Mouse (Mus musculus): Measurements from ENCODE around the gene Nipbl. TPM values are rescaled to one million over a fixed set of nuclear protein-coding genes. Genes with fewer than 3 reads are reported as not detected.
"Not testable (repeated sequence)": the region's sequence is repeated elsewhere in the genome, so short reads cannot be mapped to it uniquely, and the experiment has no call there.

Gene Nipbl
- polyA plus RNA-seq, 1 experiment = 15.4 TPM

GRCm38 (mm10) chr15:8291251-8291650 is 153.0 kb downstream of the Nipbl start:
- Histone ChIP-seq H3K4me3 (ENCODE audit: insufficient read depth, low read depth, low read length) (no peak overlapping the region), H3K4me1 (ENCODE audit: control insufficient read depth, insufficient read depth, insufficient read length, low read length) (no peaks in the 10 kb centered on the region)

GRCm38 (mm10) chr15:8282155-8282554 is 162.1 kb downstream of the Nipbl start:
- H3K4me3 ChIP-seq (ENCODE audit: insufficient read depth, low read depth, low read length) = no peak overlapping the region
- H3K27ac ChIP-seq (replicated peaks; ENCODE audit: low read depth, low read length) = no peak overlapping the region
- H3K4me1 ChIP-seq (ENCODE audit: control insufficient read depth, insufficient read depth, insufficient read length, low read length) = no peaks in the 10 kb centered on the region; the same call in 1 of the 2 replicates

More at GRCm38 (mm10) chr15:8291251-8291650, 153.0 kb downstream of the Nipbl start:
- no peak overlapping the region for H3K27ac ChIP-seq (replicated peaks; ENCODE audit: low read depth, low read length)

- H3K4me1 ChIP-seq (ENCODE audit: control insufficient read depth, insufficient read depth, insufficient read length, low read length) = no peaks in the 10 kb centered on the region; the same call in 1 of the 2 replicates
- H3K4me3 ChIP-seq (ENCODE audit: insufficient read depth, low read depth, low read length) = no peak overlapping the region
- no peak overlapping the region for H3K27ac ChIP-seq (replicated peaks; ENCODE audit: low read depth, low read length)
These were observed 162.6 kb downstream of the Nipbl start for GRCm38 (mm10) chr15:8281701-8282100.

- no peaks in the 10 kb centered on the region; the same call in 1 of the 2 replicates for H3K4me1 ChIP-seq (ENCODE audit: control insufficient read depth, insufficient read depth, insufficient read length, low read length)
- H3K4me3 ChIP-seq (ENCODE audit: insufficient read depth, low read depth, low read length) = peak overlapping the region; percentile 55; the same call in 1 of the 2 replicates
- no peak overlapping the region for H3K27ac ChIP-seq (replicated peaks; ENCODE audit: low read depth, low read length)
These were observed 164.2 kb downstream of the Nipbl start for GRCm38 (mm10) chr15:8279929-8280610.

- Histone ChIP-seq H3K4me1 (ENCODE audit: control insufficient read depth, insufficient read depth, insufficient read length, low read length) (no peaks in the 10 kb centered on the region; the same call in 1 of the 2 replicates), H3K4me3 (ENCODE audit: insufficient read depth, low read depth, low read length) (peak overlapping the region; percentile 55), H3K27ac (replicated peaks; ENCODE audit: low read depth, low read length) (no peak overlapping the region)
These were observed 164.9 kb downstream of the Nipbl start for GRCm38 (mm10) chr15:8279320-8279779.

- not testable (repeated sequence) for H3K27ac ChIP-seq (replicated peaks; ENCODE audit: low read depth, low read length); H3K4me3 ChIP-seq (ENCODE audit: insufficient read depth, low read depth, low read length); H3K4me1 ChIP-seq (ENCODE audit: control insufficient read depth, insufficient read depth, insufficient read length, low read length)
These were observed 166.3 kb downstream of the Nipbl start for GRCm38 (mm10) chr15:8277916-8278315.

- Histone ChIP-seq H3K4me1 (ENCODE audit: control insufficient read depth, insufficient read depth, insufficient read length, low read length) (no peaks in the 10 kb centered on the region), H3K4me3 (ENCODE audit: insufficient read depth, low read depth, low read length) (no peak overlapping the region), H3K27ac (replicated peaks; ENCODE audit: low read depth, low read length) (no peak overlapping the region)
These were observed 172.3 kb downstream of the Nipbl start for GRCm38 (mm10) chr15:8271952-8272351.

GRCm38 (mm10) chr15:8268231-8268630 is 176.0 kb downstream of the Nipbl start:
- Histone ChIP-seq H3K27ac (replicated peaks; ENCODE audit: low read depth, low read length) (no peak overlapping the region), H3K4me1 (ENCODE audit: control insufficient read depth, insufficient read depth, insufficient read length, low read length) (no peaks in the 10 kb centered on the region), H3K4me3 (ENCODE audit: insufficient read depth, low read depth, low read length) (no peak overlapping the region)

- Histone ChIP-seq H3K27ac (replicated peaks; ENCODE audit: low read depth, low read length) (no peak overlapping the region), H3K4me1 (ENCODE audit: control insufficient read depth, insufficient read depth, insufficient read length, low read length) (no peaks in the 10 kb centered on the region), H3K4me3 (ENCODE audit: insufficient read depth, low read depth, low read length) (no peak overlapping the region)
These were observed 177.1 kb downstream of the Nipbl start for GRCm38 (mm10) chr15:8267211-8267610.

- H3K4me1 ChIP-seq (ENCODE audit: control insufficient read depth, insufficient read depth, insufficient read length, low read length) = no peaks in the 10 kb centered on the region
- no peak overlapping the region for H3K4me3 ChIP-seq (ENCODE audit: insufficient read depth, low read depth, low read length)
- no peak overlapping the region for H3K27ac ChIP-seq (replicated peaks; ENCODE audit: low read depth, low read length)
These were observed 178.3 kb downstream of the Nipbl start for GRCm38 (mm10) chr15:8265946-8266345.

Other genes starting within 250 kb of the Nipbl start
- gene Gm2310, start 75.5 kb upstream of the Nipbl start, polyA plus RNA-seq (2012; ENCODE audit: insufficient read depth, insufficient read length, missing spikeins) = not detected in 2 replicates

Measured in brown adipose tissue, adult 24 weeks (tissue).